Mouse (Mus musculus) neural tube, embryonic 14.5 days (tissue): Measurements from ENCODE around the gene Gm42688. TPM values are rescaled to one million over a fixed set of nuclear protein-coding genes. Genes with fewer than 3 reads are reported as not detected.
A peak's percentile ranks its signal among the peaks of the same experiment; 100 is the strongest.

Experiments
- ATAC-seq: fragments of 200-750 bp; cut with Nextera tagmentation; 2 replicates; pipeline ENCODE4 v1.8.0; 2017; ENCODE audit warnings: low read depth, mild to moderate bottlenecking, moderate TSS enrichment, moderate library complexity
- H3K27ac ChIP-seq: fragments of 300-500 bp; sonication (generic); 2 replicates; pipeline ENCODE4 v1.5.1; 2014; ENCODE audit warnings: low read depth, mild to moderate bottlenecking, control low read depth, low read length, moderate library complexity, mixed read lengths
- H3K27me3 ChIP-seq: fragments of 300-500 bp; sonication (generic); 2 replicates; pipeline ENCODE4 v1.6.1; 2014; ENCODE audit warnings: low read length; ENCODE audit not compliant: control insufficient read depth, insufficient read depth
- H3K36me3 ChIP-seq: fragments of 300-500 bp; sonication (generic); 2 replicates; pipeline ENCODE4 v1.6.1; 2014; ENCODE audit warnings: low read length, mixed read lengths; ENCODE audit not compliant: control insufficient read depth, insufficient read depth
- H3K4me1 ChIP-seq: fragments of 300-500 bp; sonication (generic); 2 replicates; pipeline ENCODE4 v1.6.1; 2014; ENCODE audit warnings: low read length; ENCODE audit not compliant: control insufficient read depth, insufficient read depth
- H3K4me2 ChIP-seq: fragments of 300-500 bp; sonication (generic); 2 replicates; pipeline ENCODE4 v1.6.1; 2014; ENCODE audit warnings: mild to moderate bottlenecking, low read depth, low read length, control low read depth
- H3K4me3 ChIP-seq: fragments of 300-500 bp; sonication (generic); 2 replicates; pipeline ENCODE4 v1.5.1; 2014; ENCODE audit warnings: low read depth, low read length, control low read depth, mixed read lengths
- H3K9ac ChIP-seq: fragments of 300-500 bp; sonication (generic); replicated peaks from 2 replicates; pipeline ENCODE4 v1.6.1; 2014; ENCODE audit warnings: low read depth, mild to moderate bottlenecking, control low read depth, low read length, mixed read lengths
- H3K9me3 ChIP-seq: fragments of 300-500 bp; sonication (generic); 2 replicates; pipeline ENCODE4 v1.6.1; 2016; ENCODE audit warnings: low read length; ENCODE audit not compliant: control insufficient read depth
- WGBS: fragments of 180-500 bp; shearing (Covaris S2); extraction: QIAGEN DNeasy Blood & Tissue Kit; methylation state at CpG from one replicate; pipeline ENCODE4 v1.1.7; 2014; 5-methylcytosine and 5-hydroxymethylcytosine counted together
- polyA plus RNA-seq: library from polyadenylated mRNA; unstranded; fragments of >200 nt; fragmentation: Nextera tagmentation; extraction: Ambion mirVana; gene quantifications from 2 replicates; pipeline ENCODE4 v1.2.1, GENCODE M21; 2014

Gene Gm42688
- polyA plus RNA-seq, 1 experiment from 2014 or later, result 4.3 TPM

DNA sequence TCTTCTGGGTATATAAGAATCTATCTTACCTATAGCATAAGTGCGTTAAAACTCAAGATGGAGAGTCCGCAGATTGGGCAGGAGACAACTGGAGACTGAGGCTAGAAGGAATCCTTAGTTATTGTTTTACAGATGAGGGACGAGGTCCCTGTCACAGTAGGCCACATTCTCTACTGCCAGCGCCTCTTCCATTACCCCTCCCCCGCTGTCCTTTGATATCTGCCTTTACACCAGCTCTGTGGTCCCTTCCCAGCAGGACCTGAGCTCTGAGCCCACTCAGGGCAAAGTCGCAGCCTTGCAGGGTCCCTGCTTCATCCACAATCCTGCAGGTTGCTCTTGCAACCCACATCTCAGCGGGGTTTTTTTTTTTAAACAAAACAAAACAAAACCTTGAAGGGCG is 33.2 kb upstream of the Gm42688 start:
- Histone ChIP-seq H3K9ac (no peak overlapping the region), H3K9me3 (no peaks in the 10 kb centered on the region), H3K4me3 (no peak overlapping the region), H3K27ac (no peak overlapping the region), H3K36me3 (no peaks in the 10 kb centered on the region), H3K4me1 (no peaks in the 10 kb centered on the region), H3K27me3 (peaks cover 77% of the 10 kb centered on the region), H3K4me2 (no peak overlapping the region)
- 5% methylated on average over 8 of the region's 8 CpGs for WGBS
- no peak for ATAC-seq

DNA sequence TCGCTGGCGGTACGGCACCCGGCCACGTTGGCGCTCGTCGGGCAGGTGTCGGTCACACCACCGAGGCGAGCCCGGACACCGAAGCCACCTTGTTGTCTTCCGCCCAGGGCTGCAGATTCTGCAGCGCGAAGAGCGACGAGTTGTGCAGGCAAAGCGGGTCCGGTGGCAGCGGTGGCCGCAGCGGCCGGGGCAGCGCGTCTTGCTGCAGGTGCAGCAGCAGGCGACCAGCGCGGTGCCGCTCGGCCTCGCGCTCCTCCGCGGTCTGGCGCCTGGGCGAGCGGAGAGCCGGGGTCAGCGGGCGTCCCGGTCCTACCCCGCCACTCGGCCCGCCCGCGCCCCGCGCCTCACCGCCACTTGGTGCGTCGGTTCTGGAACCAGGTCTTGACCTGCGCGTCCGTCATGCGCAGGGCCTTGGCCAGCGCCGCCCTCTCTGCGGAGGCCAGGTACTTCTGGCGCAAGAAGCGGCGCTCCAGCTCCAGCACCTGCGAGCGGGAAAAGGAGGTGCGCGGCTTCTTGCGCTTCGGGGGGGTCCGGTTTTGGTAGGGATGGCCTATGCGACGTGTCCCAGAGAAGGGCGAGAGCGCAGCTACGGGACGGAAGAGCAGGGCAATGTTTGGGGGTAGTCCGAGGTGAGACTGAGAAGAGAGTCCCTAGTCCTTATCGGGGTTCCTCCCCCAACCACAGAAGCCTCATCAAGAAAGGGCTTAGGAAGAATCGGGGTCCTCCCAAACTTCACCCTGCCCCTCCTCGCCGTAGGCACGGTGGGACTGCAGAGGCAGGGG is 32.5 kb upstream of the Gm42688 start:
- ATAC-seq, result no peak
- Histone ChIP-seq H3K4me2 (peak overlapping the region; percentile 31), H3K36me3 (no peaks in the 10 kb centered on the region), H3K27me3 (peaks cover 75% of the 10 kb centered on the region), H3K9me3 (no peaks in the 10 kb centered on the region), H3K27ac (no peak overlapping the region), H3K4me1 (no peaks in the 10 kb centered on the region), H3K4me3 (peak overlapping the region; percentile 20; the same call in 1 of the 2 replicates), H3K9ac (no peak overlapping the region)
- WGBS, result under 1% methylated on average over 81 of the region's 81 CpGs

GRCm38 (mm10) chr6:83069488-83070246 is 31.8 kb upstream of the Gm42688 start:
- Histone ChIP-seq H3K9me3 (no peaks in the 10 kb centered on the region), H3K4me1 (no peaks in the 10 kb centered on the region), H3K4me2 (no peak overlapping the region), H3K27me3 (peaks cover 71% of the 10 kb centered on the region), H3K27ac (no peak overlapping the region), H3K36me3 (no peaks in the 10 kb centered on the region), H3K4me3 (peak overlapping the region; percentile 20), H3K9ac (no peak overlapping the region; the same call in 1 of the 2 replicates)
- WGBS, result under 1% methylated on average over 69 of the region's 69 CpGs
- peak; percentile 38; the same call in 1 of the 2 replicates for ATAC-seq

DNA sequence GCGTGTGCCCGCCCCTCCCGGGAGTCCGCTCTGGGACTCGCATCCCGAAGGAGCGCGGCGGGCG is 31.3 kb upstream of the Gm42688 start, which contains the start of gene Tlx2:
Tlx2 (minus strand) TSS at position 47 of the 64 bp plus-strand sequence.
- WGBS, result 2% methylated on average over 10 of the region's 10 CpGs
- Histone ChIP-seq H3K4me3 (peak within 1 kb of the TSS; percentile 20), H3K9ac (no peak within 1 kb of the TSS; the same call in 1 of the 2 replicates), H3K9me3 (no peaks in the 10 kb centered on the region), H3K27ac (no peak within 1 kb of the TSS), H3K27me3 (peaks cover 74% of the 10 kb centered on the region), H3K4me2 (peak within 1 kb of the TSS; percentile 31), H3K4me1 (no peaks in the 10 kb centered on the region), H3K36me3 (no peaks in the 10 kb centered on the region)
- ATAC-seq, result no peak

- 0 out of 2 replicates have a peak, but pooled peaks have one; percentile 4 for ATAC-seq
- Histone ChIP-seq H3K27ac (no peak overlapping the region), H3K4me2 (no peak overlapping the region), H3K27me3 (peaks cover 71% of the 10 kb centered on the region), H3K9me3 (no peaks in the 10 kb centered on the region), H3K9ac (no peak overlapping the region; the same call in 1 of the 2 replicates), H3K36me3 (no peaks in the 10 kb centered on the region), H3K4me3 (peak overlapping the region; percentile 20), H3K4me1 (no peaks in the 10 kb centered on the region)
- under 1% methylated on average over 44 of the region's 58 CpGs for WGBS
Measured at GRCm38 (mm10) chr6:83070311-83071219, 30.9 kb upstream of the Gm42688 start.

- Histone ChIP-seq H3K36me3 (no peaks in the 10 kb centered on the region), H3K27me3 (peaks cover 64% of the 10 kb centered on the region), H3K9me3 (no peaks in the 10 kb centered on the region), H3K9ac (no peak overlapping the region), H3K4me1 (no peaks in the 10 kb centered on the region), H3K27ac (no peak overlapping the region), H3K4me2 (no peak overlapping the region), H3K4me3 (no peak overlapping the region)
- 1% methylated on average over 23 of the region's 24 CpGs for WGBS
- peak; percentile 32; the same call in 1 of the 2 replicates for ATAC-seq
Measured at GRCm38 (mm10) chr6:83071220-83071619, 30.2 kb upstream of the Gm42688 start.

GRCm38 (mm10) chr6:83074979-83075378 is 26.4 kb upstream of the Gm42688 start:
- 0 out of 2 replicates have a peak, but pooled peaks cover 2% of the 10 kb centered on the region for H3K36me3 ChIP-seq
- no peak overlapping the region for H3K4me2 ChIP-seq
- peaks cover 14% of the 10 kb centered on the region for H3K4me1 ChIP-seq
- H3K4me3 ChIP-seq, result no peak overlapping the region
- no peak for ATAC-seq
- H3K9ac ChIP-seq, result no peak overlapping the region
- H3K27ac ChIP-seq, result no peak overlapping the region
- H3K9me3 ChIP-seq, result no peaks in the 10 kb centered on the region
- peaks cover 37% of the 10 kb centered on the region for H3K27me3 ChIP-seq
- WGBS, result 14% methylated on average over 2 of the region's 2 CpGs

DNA sequence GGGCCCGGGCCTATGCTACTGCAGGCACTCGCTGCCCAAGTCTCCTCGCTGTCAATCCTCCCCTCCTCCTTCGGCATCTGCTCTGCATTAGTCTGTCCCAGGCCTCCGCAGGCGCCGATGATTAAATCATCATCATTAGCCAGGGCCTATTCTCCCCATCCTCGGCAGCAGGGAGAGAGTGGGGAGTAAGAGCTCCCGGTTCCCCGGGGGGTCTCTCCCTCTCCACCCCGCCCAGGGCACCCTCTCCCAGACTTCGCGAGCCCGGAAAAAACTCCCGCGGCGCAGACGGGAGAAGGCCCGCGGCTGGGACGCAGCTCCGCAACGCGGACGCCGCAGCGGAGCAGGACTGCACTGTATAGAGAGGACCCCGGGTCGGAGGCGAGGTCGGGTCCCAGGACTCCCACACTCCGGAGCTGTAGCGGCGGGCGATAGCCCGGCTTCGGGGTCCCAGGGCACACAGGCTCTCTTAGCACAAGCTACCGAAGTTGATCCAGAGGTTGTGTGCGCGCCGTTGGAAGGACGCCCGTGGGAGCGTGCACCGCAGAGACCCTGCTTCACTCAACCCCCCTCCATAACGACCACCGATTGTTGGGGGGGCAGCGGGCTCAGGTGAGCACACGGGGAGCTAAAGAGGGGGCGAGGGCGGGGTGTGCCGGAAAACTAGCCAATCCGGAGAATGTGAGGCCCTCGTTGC is 23.6 kb upstream of the Gm42688 start, which contains the start of gene Pcgf1:
Pcgf1 (plus strand) TSS at position 240 of the 694 bp plus-strand sequence.
- peak within 1 kb of the TSS; percentile 86 for H3K9ac ChIP-seq
- under 1% methylated on average over 54 of the region's 54 CpGs for WGBS
- peak within 1 kb of the TSS; percentile 96 for H3K4me2 ChIP-seq
- H3K27ac ChIP-seq, result peak within 1 kb of the TSS; percentile 86
- peak within 1 kb of the TSS; percentile 76 for H3K4me3 ChIP-seq
- peaks cover 14% of the 10 kb centered on the region for H3K4me1 ChIP-seq
- peaks cover 16% of the 10 kb centered on the region for H3K27me3 ChIP-seq
- no peaks in the 10 kb centered on the region for H3K9me3 ChIP-seq
- peak; percentile 78 for ATAC-seq
- H3K36me3 ChIP-seq, result peaks cover 10% of the 10 kb centered on the region; the same call in 1 of the 2 replicates
